Mouse (Mus musculus) liver, adult 2 months (tissue): Measurements from ENCODE around the gene Zfp704. TPM values are rescaled to one million over a fixed set of nuclear protein-coding genes. Genes with fewer than 3 reads are reported as not detected.

Experiments used
- DNase-seq: peaks from one replicate; pipeline ENCODE4 v3.0.0-alpha.2; 2011; ENCODE audit warnings: low read depth, low spot score; ENCODE audit errors: extremely low read depth
- H3K27ac ChIP-seq: fragments of 200-500 bp; replicated peaks from 2 replicates; pipeline ENCODE4 v1.5.1; 2012; ENCODE audit warnings: low read depth, mild to moderate bottlenecking, control low read depth, inconsistent platforms, low read length; ENCODE audit not compliant: insufficient read depth
- H3K27me3 ChIP-seq: fragments of 200-500 bp; 2 replicates; pipeline ENCODE4 v1.6.1; 2012; ENCODE audit warnings: mild to moderate bottlenecking, moderate library complexity, low read length, inconsistent platforms; ENCODE audit not compliant: control insufficient read depth, insufficient read depth
- H3K36me3 ChIP-seq: fragments of 200-500 bp; 2 replicates; pipeline ENCODE4 v1.6.1; 2012; ENCODE audit warnings: low read length, inconsistent platforms; ENCODE audit not compliant: control insufficient read depth, insufficient read depth
- H3K4me1 ChIP-seq: fragments of 200-500 bp; 2 replicates; pipeline ENCODE4 v1.6.1; 2011; ENCODE audit warnings: low read length; ENCODE audit not compliant: control insufficient read depth, insufficient read depth
- H3K4me3 ChIP-seq: fragments of 200-500 bp; 2 replicates; pipeline ENCODE4 v1.5.1; 2011; ENCODE audit warnings: low read depth, mild to moderate bottlenecking, control low read depth, low read length, moderate library complexity; ENCODE audit not compliant: insufficient read depth
- H3K79me2 ChIP-seq: fragments of 200-500 bp; 2 replicates; pipeline ENCODE4 v1.6.1; 2012; ENCODE audit warnings: inconsistent platforms, mild to moderate bottlenecking, low read length, moderate library complexity; ENCODE audit not compliant: control insufficient read depth, insufficient read depth
- H3K9ac ChIP-seq: fragments of 200-500 bp; 2 replicates; pipeline ENCODE4 v1.6.1; 2012; ENCODE audit warnings: low read depth, mild to moderate bottlenecking, control low read depth, inconsistent platforms, low read length
- CTCF ChIP-seq: fragments of 200-500 bp; IDR thresholded peaks from 2 replicates; pipeline ENCODE4 v1.5.1; 2011; ENCODE audit warnings: low read depth, low read length, control low read depth
- POLR2A ChIP-seq: fragments of 200-500 bp; IDR thresholded peaks from 2 replicates; pipeline ENCODE4 v1.6.1; 2011; ENCODE audit warnings: low read length, control low read depth; ENCODE audit not compliant: insufficient read depth; ENCODE audit errors: extremely low read depth
- WGBS: fragments of 180-500 bp; shearing (Covaris S2); methylation state at CpG from one replicate; pipeline ENCODE4 v1.1.7; 2018; 5-methylcytosine and 5-hydroxymethylcytosine counted together
- polyA plus RNA-seq: library from polyadenylated mRNA; depleted of rRNA; stranded (reverse); fragments of >200 nt; gene quantifications from 2 replicates; pipeline ENCODE4 v1.2.3, GENCODE M21; 2012
- total RNA-seq: library from RNA; depleted of rRNA; stranded (reverse); fragments of >200 nt; gene quantifications from 2 replicates; pipeline ENCODE4 v1.2.3, GENCODE M21; 2014

Zfp704 gene
- total and polyA plus RNA-seq, 2 experiments: 1.3 to 3.2 TPM

GRCm38 (mm10) chr3:9427826-9428225 lies 182.1 kb downstream of the Zfp704 start:
- H3K4me1 ChIP-seq: no peaks in the 10 kb centered on the region
- DNase-seq: no peak
- no peaks in the 10 kb centered on the region for H3K36me3 ChIP-seq
- TF ChIP-seq CTCF (no peak), POLR2A (no peak)
- H3K9ac ChIP-seq: no peak overlapping the region
- no peak overlapping the region for H3K4me3 ChIP-seq
- H3K27me3 ChIP-seq: no peaks in the 10 kb centered on the region
- WGBS: 83% methylated on average over 4 of the region's 4 CpGs
- no peak overlapping the region for H3K27ac ChIP-seq
- H3K79me2 ChIP-seq: no peaks in the 10 kb centered on the region

- TF ChIP-seq CTCF (no peak), POLR2A (no peak)
- no peaks in the 10 kb centered on the region for H3K36me3 ChIP-seq
- no peaks in the 10 kb centered on the region for H3K79me2 ChIP-seq
- H3K9ac ChIP-seq: no peak overlapping the region
- H3K4me3 ChIP-seq: no peak overlapping the region
- 96% methylated on average over 5 of the region's 5 CpGs for WGBS
- DNase-seq: no peak
- no peaks in the 10 kb centered on the region for H3K27me3 ChIP-seq
- H3K4me1 ChIP-seq: no peaks in the 10 kb centered on the region
- H3K27ac ChIP-seq: no peak overlapping the region
These were observed 184.2 kb downstream of the Zfp704 start for GRCm38 (mm10) chr3:9425661-9426060.

- no peaks in the 10 kb centered on the region for H3K4me1 ChIP-seq
- no peaks in the 10 kb centered on the region for H3K36me3 ChIP-seq
- H3K27me3 ChIP-seq: no peaks in the 10 kb centered on the region
- no peaks in the 10 kb centered on the region for H3K79me2 ChIP-seq
- H3K9ac ChIP-seq: no peak overlapping the region
- WGBS: 90% methylated on average over 6 of the region's 6 CpGs
- H3K27ac ChIP-seq: no peak overlapping the region
- H3K4me3 ChIP-seq: no peak overlapping the region
- TF ChIP-seq POLR2A: no peak
- TF ChIP-seq CTCF: no peak
- DNase-seq: no peak
These were observed 185.2 kb downstream of the Zfp704 start for GRCm38 (mm10) chr3:9424637-9425036.

GRCm38 (mm10) chr3:9423669-9424068 lies 186.2 kb downstream of the Zfp704 start:
- 93% methylated on average over 6 of the region's 6 CpGs for WGBS

GRCm38 (mm10) chr3:9408896-9409295 lies 201.0 kb downstream of the Zfp704 start:
- no peaks in the 10 kb centered on the region for H3K36me3 ChIP-seq
- H3K4me3 ChIP-seq: no peak overlapping the region
- no peaks in the 10 kb centered on the region for H3K27me3 ChIP-seq
- WGBS: 83% methylated on average over 4 of the region's 4 CpGs
- TF ChIP-seq CTCF (no peak), POLR2A (no peak)
- no peaks in the 10 kb centered on the region for H3K79me2 ChIP-seq
- no peak overlapping the region for H3K9ac ChIP-seq
- peaks cover 3% of the 10 kb centered on the region; the same call in 1 of the 2 replicates for H3K4me1 ChIP-seq
- no peak overlapping the region for H3K27ac ChIP-seq
- DNase-seq: no peak

More at GRCm38 (mm10) chr3:9423669-9424068, 186.2 kb downstream of the Zfp704 start:
- Histone ChIP-seq H3K9ac (no peak overlapping the region), H3K36me3 (no peaks in the 10 kb centered on the region), H3K27me3 (no peaks in the 10 kb centered on the region), H3K4me1 (no peaks in the 10 kb centered on the region), H3K27ac (no peak overlapping the region), H3K4me3 (no peak overlapping the region), H3K79me2 (no peaks in the 10 kb centered on the region)
- TF ChIP-seq POLR2A (no peak), CTCF (no peak)
- DNase-seq: no peak

GRCm38 (mm10) chr3:9407801-9408200 lies 202.1 kb downstream of the Zfp704 start:
- Histone ChIP-seq H3K4me1 (peaks cover 3% of the 10 kb centered on the region; the same call in 1 of the 2 replicates), H3K27me3 (no peaks in the 10 kb centered on the region), H3K4me3 (no peak overlapping the region), H3K9ac (no peak overlapping the region), H3K36me3 (no peaks in the 10 kb centered on the region), H3K79me2 (no peaks in the 10 kb centered on the region), H3K27ac (no peak overlapping the region)
- no peak for DNase-seq
- WGBS: 78% methylated on average over 10 of the region's 10 CpGs
- no peak for TF ChIP-seq POLR2A
- TF ChIP-seq CTCF: no peak
